Mouse (Mus musculus) limb, embryonic 11.5 days (tissue): ENCODE data around the gene Sapcd1. TPM values are rescaled to one million over a fixed set of nuclear protein-coding genes. Genes with fewer than 3 reads are reported as not detected.

Experiments
- ATAC-seq: fragments of 200-750 bp; cut with Nextera tagmentation; 2 replicates; pipeline ENCODE4 v1.8.0; 2017; ENCODE audit warnings: low read depth; ENCODE audit not compliant: insufficient number of reproducible peaks, low FRiP score, low TSS enrichment
- DNase-seq: peaks from one replicate; pipeline ENCODE4 v3.0.0-alpha.2; 2015; ENCODE audit warnings: low spot score
- H3K27ac ChIP-seq: fragments of 300-500 bp; sonication (generic); replicated peaks from 2 replicates; pipeline ENCODE4 v1.5.1; 2014; ENCODE audit warnings: low read depth, mild to moderate bottlenecking, low read length
- H3K27me3 ChIP-seq: fragments of 300-500 bp; sonication (generic); 2 replicates; pipeline ENCODE4 v1.6.1; 2014; ENCODE audit warnings: mild to moderate bottlenecking, low read length, mixed read lengths; ENCODE audit not compliant: control insufficient read depth, insufficient read depth
- H3K36me3 ChIP-seq: fragments of 300-500 bp; sonication (generic); 2 replicates; pipeline ENCODE4 v1.6.1; 2014; ENCODE audit warnings: mild to moderate bottlenecking, low read length, moderate library complexity, mixed read lengths; ENCODE audit not compliant: control insufficient read depth, insufficient read depth
- H3K4me1 ChIP-seq: fragments of 300-500 bp; sonication (generic); 2 replicates; pipeline ENCODE4 v1.6.1; 2014; ENCODE audit warnings: low read length, mixed read lengths; ENCODE audit not compliant: control insufficient read depth, insufficient read depth
- H3K4me2 ChIP-seq: fragments of 300-500 bp; sonication (generic); 2 replicates; pipeline ENCODE4 v1.6.1; 2014; ENCODE audit warnings: low read depth, mild to moderate bottlenecking, moderate library complexity; ENCODE audit not compliant: severe bottlenecking
- H3K4me3 ChIP-seq: fragments of 300-500 bp; sonication (generic); 2 replicates; pipeline ENCODE4 v1.5.1; 2014; ENCODE audit warnings: low read depth, low read length
- H3K9ac ChIP-seq: fragments of 300-500 bp; sonication (generic); 2 replicates; pipeline ENCODE4 v1.6.1; 2014; ENCODE audit warnings: mild to moderate bottlenecking, low read length
- H3K9me3 ChIP-seq: fragments of 300-500 bp; sonication (generic); 2 replicates; pipeline ENCODE4 v1.6.1; 2016; ENCODE audit warnings: low read length; ENCODE audit not compliant: control insufficient read depth
- WGBS: fragments of 180-500 bp; shearing (Covaris S2); extraction: QIAGEN DNeasy Blood & Tissue Kit; methylation state at CpG from one replicate; pipeline ENCODE4 v1.1.7; 2014; 5-methylcytosine and 5-hydroxymethylcytosine counted together
- polyA plus RNA-seq: library from polyadenylated mRNA; unstranded; fragments of >200 nt; fragmentation: Nextera tagmentation; extraction: Ambion mirVana; gene quantifications from 2 replicates; pipeline ENCODE4 v1.2.1, GENCODE M21; 2014

The Sapcd1 gene
- polyA plus RNA-seq, 1 experiment from 2014 or later = 1.4 TPM

GRCm38 (mm10) chr17:35058911-35059892 lies 31.4 kb upstream of the Sapcd1 start, which contains the start of gene Ddah2:
Ddah2 (plus strand) TSS chr17:35059035.
- peak within 1 kb of the TSS; percentile 62 for H3K4me3 ChIP-seq
- peak within 1 kb of the TSS; percentile 82 for H3K27ac ChIP-seq
- under 1% methylated on average over 57 of the region's 57 CpGs for WGBS
- DNase-seq = peak; percentile 96
- H3K9me3 ChIP-seq = no peaks in the 10 kb centered on the region
- peak; percentile 90 for ATAC-seq
- peaks cover 7% of the 10 kb centered on the region for H3K4me1 ChIP-seq
- H3K27me3 ChIP-seq = no peaks in the 10 kb centered on the region; the same call in 1 of the 2 replicates
- H3K9ac ChIP-seq = peak within 1 kb of the TSS; percentile 90
- H3K36me3 ChIP-seq = peaks cover 18% of the 10 kb centered on the region
- H3K4me2 ChIP-seq = peak within 1 kb of the TSS; percentile 95

- Histone ChIP-seq H3K36me3 (peaks cover 26% of the 10 kb centered on the region), H3K27ac (peak overlapping the region; percentile 82; the same call in 1 of the 2 replicates), H3K4me3 (peak overlapping the region; percentile 62; the same call in 1 of the 2 replicates), H3K4me2 (peak overlapping the region; percentile 95), H3K4me1 (peaks cover 7% of the 10 kb centered on the region), H3K9me3 (no peaks in the 10 kb centered on the region), H3K9ac (no peak overlapping the region; the same call in 1 of the 2 replicates), H3K27me3 (no peaks in the 10 kb centered on the region)
- ATAC-seq (no peak), DNase-seq (no peak)
- 72% methylated on average over 9 of the region's 9 CpGs for WGBS
Observed at GRCm38 (mm10) chr17:35058316-35058715, 30.5 kb upstream of the Sapcd1 start.

- peaks cover 30% of the 10 kb centered on the region for H3K36me3 ChIP-seq
- H3K4me1 ChIP-seq = peaks cover 9% of the 10 kb centered on the region
- no peak overlapping the region for H3K4me2 ChIP-seq
- no peak for ATAC-seq
- no peak overlapping the region for H3K9ac ChIP-seq
- no peaks in the 10 kb centered on the region for H3K9me3 ChIP-seq
- no peak overlapping the region for H3K4me3 ChIP-seq
- DNase-seq = no peak
- H3K27ac ChIP-seq = no peak overlapping the region
- H3K27me3 ChIP-seq = no peaks in the 10 kb centered on the region
- 81% methylated on average over 3 of the region's 3 CpGs for WGBS
Observed at GRCm38 (mm10) chr17:35057090-35057489, 29.3 kb upstream of the Sapcd1 start.

GRCm38 (mm10) chr17:35055691-35056495 lies 28.1 kb upstream of the Sapcd1 start:
- ATAC-seq (no peak), DNase-seq (no peak)
- Histone ChIP-seq H3K36me3 (peaks cover 21% of the 10 kb centered on the region), H3K27me3 (no peaks in the 10 kb centered on the region), H3K4me1 (peaks cover 15% of the 10 kb centered on the region), H3K9ac (no peak overlapping the region), H3K4me2 (no peak overlapping the region), H3K4me3 (no peak overlapping the region), H3K9me3 (no peaks in the 10 kb centered on the region), H3K27ac (no peak overlapping the region)
- WGBS = 88% methylated on average over 7 of the region's 7 CpGs

GRCm38 (mm10) chr17:35052271-35052798 lies 24.5 kb upstream of the Sapcd1 start:
- 88% methylated on average over 12 of the region's 12 CpGs for WGBS
- H3K27me3 ChIP-seq = no peaks in the 10 kb centered on the region
- H3K9me3 ChIP-seq = no peaks in the 10 kb centered on the region
- peak overlapping the region; percentile 85; the same call in 1 of the 2 replicates for H3K27ac ChIP-seq
- peaks cover 19% of the 10 kb centered on the region for H3K36me3 ChIP-seq
- H3K4me3 ChIP-seq = peak overlapping the region; percentile 71; the same call in 1 of the 2 replicates
- H3K4me1 ChIP-seq = peaks cover 25% of the 10 kb centered on the region
- no peak for DNase-seq
- peak overlapping the region; percentile 76 for H3K4me2 ChIP-seq
- no peak for ATAC-seq
- H3K9ac ChIP-seq = peak overlapping the region; percentile 70; the same call in 1 of the 2 replicates

GRCm38 (mm10) chr17:35051156-35052086 lies 23.6 kb upstream of the Sapcd1 start:
- Histone ChIP-seq H3K4me2 (peak overlapping the region; percentile 76), H3K36me3 (peaks cover 19% of the 10 kb centered on the region), H3K4me3 (peak overlapping the region; percentile 71), H3K27ac (peak overlapping the region; percentile 85), H3K9ac (peak overlapping the region; percentile 70), H3K4me1 (peaks cover 25% of the 10 kb centered on the region), H3K27me3 (no peaks in the 10 kb centered on the region), H3K9me3 (no peaks in the 10 kb centered on the region)
- WGBS = 4% methylated on average over 21 of the region's 21 CpGs
- peak; percentile 26; the same call in 1 of the 2 replicates for ATAC-seq
- DNase-seq = peak; percentile 59

- WGBS = 1% methylated on average over 27 of the region's 27 CpGs
Observed at GRCm38 (mm10) chr17:35050126-35050750, 22.4 kb upstream of the Sapcd1 start.

More at GRCm38 (mm10) chr17:35050126-35050750, 22.4 kb upstream of the Sapcd1 start:
- Histone ChIP-seq H3K4me2 (peak overlapping the region; percentile 76), H3K9ac (peak overlapping the region; percentile 79), H3K27me3 (no peaks in the 10 kb centered on the region), H3K4me3 (peak overlapping the region; percentile 71), H3K9me3 (no peaks in the 10 kb centered on the region), H3K36me3 (peaks cover 15% of the 10 kb centered on the region), H3K27ac (peak overlapping the region; percentile 87), H3K4me1 (peaks cover 28% of the 10 kb centered on the region)
- DNase-seq (peak; percentile 80), ATAC-seq (no peak)
